Mouse (Mus musculus): Measurements from ENCODE around the gene Csnk1e. TPM values are rescaled to one million over a fixed set of nuclear protein-coding genes. Genes with fewer than 3 reads are reported as not detected.
"Not testable (repeated sequence)": the region's sequence is repeated elsewhere in the genome, so short reads cannot be mapped to it uniquely, and the experiment has no call there.

Gene Csnk1e
- polyA plus RNA-seq, 1 experiment from 2014 or later = 267 TPM

DNA sequence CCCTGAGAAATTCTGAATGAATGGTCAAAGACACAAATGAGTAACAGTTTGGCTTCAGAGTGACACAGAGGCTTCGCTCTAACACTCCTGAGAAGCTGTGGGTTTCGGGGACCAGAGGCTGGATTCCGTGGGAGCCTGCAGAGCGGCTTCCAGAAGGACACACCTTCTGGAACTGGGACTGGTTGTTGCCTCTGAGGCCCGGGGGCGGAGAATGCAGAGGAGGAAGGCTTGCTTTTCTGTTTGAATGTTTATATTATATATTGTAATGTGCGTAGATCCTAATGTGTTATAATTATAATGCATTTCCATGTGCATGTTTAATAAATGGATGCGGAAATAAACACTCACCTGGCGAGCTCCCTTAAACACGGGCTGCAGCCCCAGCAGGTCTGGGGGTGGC, 15.7 kb upstream of the Csnk1e start:
- peak overlapping the region; percentile 36 for H3K4me2 ChIP-seq
- H3K9me3 ChIP-seq = 0 out of 2 replicates have a peak, but pooled peaks cover 2% of the 10 kb centered on the region
- no peaks in the 10 kb centered on the region for H3K36me3 ChIP-seq (replicated peaks)
- H3K27me3 ChIP-seq = peaks cover 8% of the 10 kb centered on the region; the same call in 1 of the 2 replicates
- peaks cover 12% of the 10 kb centered on the region; the same call in 1 of the 2 replicates for H3K4me1 ChIP-seq
- WGBS = 56% methylated on average over 10 of the region's 10 CpGs
- ATAC-seq (ENCODE audit: low FRiP score) = no peak
- H3K4me3 ChIP-seq (replicated peaks) = no peak overlapping the region
- no peak overlapping the region for H3K9ac ChIP-seq
- H3K27ac ChIP-seq = no peak overlapping the region

DNA sequence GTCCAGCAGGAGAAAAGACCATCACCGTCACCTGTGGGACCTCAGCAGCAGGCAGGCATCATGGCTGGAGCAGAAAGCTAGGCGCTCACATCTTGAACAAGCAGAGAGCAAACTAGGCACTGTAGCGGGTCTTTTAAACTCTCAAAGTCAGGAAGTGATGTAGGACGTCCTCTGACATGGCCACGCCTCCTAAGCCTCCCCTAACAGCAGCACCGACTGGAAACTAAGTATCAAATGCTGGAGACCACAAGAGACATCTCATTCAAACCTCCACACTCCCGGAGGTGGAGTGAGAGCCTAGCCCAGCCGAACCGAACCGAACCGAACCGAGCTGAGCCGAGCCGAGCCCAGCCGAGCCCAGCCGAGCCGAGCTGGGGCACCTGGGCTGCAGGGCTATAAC, 15.2 kb upstream of the Csnk1e start:
- Histone ChIP-seq H3K9me3 (0 out of 2 replicates have a peak, but pooled peaks cover 2% of the 10 kb centered on the region), H3K36me3 (replicated peaks) (no peaks in the 10 kb centered on the region), H3K4me1 (peaks cover 12% of the 10 kb centered on the region; the same call in 1 of the 2 replicates), H3K4me3 (replicated peaks) (peak overlapping the region; percentile 20), H3K27me3 (peaks cover 8% of the 10 kb centered on the region; the same call in 1 of the 2 replicates), H3K9ac (no peak overlapping the region), H3K4me2 (peak overlapping the region; percentile 36), H3K27ac (no peak overlapping the region)
- ATAC-seq (ENCODE audit: low FRiP score) = no peak
- WGBS = 30% methylated on average over 17 of the region's 17 CpGs

DNA sequence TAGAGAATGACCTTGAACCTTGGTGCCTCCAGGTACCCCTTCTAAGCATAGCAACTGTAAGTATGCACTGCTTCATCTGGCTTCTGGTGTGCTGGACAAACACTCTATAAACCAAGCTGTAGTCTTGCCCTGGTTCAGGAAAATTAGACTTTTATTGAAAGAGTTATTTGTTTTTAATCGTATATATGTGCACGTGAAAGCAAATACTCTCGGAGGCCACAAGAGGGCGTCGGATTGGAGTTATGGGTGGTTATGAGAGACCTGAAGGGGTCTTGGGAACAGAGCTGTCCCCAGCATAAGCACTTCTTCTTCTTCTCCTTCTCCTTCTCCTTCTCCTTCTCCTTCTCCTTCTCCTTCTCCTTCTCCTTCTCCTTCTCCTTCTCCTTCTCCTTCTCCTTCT, 14.2 kb upstream of the Csnk1e start:
- Histone ChIP-seq H3K27me3 (peaks cover 11% of the 10 kb centered on the region; the same call in 1 of the 2 replicates), H3K4me1 (peaks cover 12% of the 10 kb centered on the region; the same call in 1 of the 2 replicates), H3K36me3 (replicated peaks) (no peaks in the 10 kb centered on the region), H3K9me3 (0 out of 2 replicates have a peak, but pooled peaks cover 2% of the 10 kb centered on the region), H3K27ac (no peak overlapping the region), H3K9ac (no peak overlapping the region), H3K4me2 (no peak overlapping the region), H3K4me3 (replicated peaks) (no peak overlapping the region)
- ATAC-seq (ENCODE audit: low FRiP score) = no peak
- WGBS = 63% methylated on average over 5 of the region's 5 CpGs

GRCm38 (mm10) chr15:79466601-79467286, 11.4 kb upstream of the Csnk1e start:
- H3K9me3 ChIP-seq = no peaks in the 10 kb centered on the region
- H3K9ac ChIP-seq = no peak overlapping the region
- ATAC-seq (ENCODE audit: low FRiP score) = peak; percentile 91
- no peak overlapping the region for H3K27ac ChIP-seq
- no peaks in the 10 kb centered on the region for H3K36me3 ChIP-seq (replicated peaks)
- no peak overlapping the region for H3K4me2 ChIP-seq
- WGBS = 6% methylated on average over 18 of the region's 18 CpGs
- H3K4me3 ChIP-seq (replicated peaks) = no peak overlapping the region
- peaks cover 36% of the 10 kb centered on the region for H3K27me3 ChIP-seq
- H3K4me1 ChIP-seq = peaks cover 12% of the 10 kb centered on the region; the same call in 1 of the 2 replicates

DNA sequence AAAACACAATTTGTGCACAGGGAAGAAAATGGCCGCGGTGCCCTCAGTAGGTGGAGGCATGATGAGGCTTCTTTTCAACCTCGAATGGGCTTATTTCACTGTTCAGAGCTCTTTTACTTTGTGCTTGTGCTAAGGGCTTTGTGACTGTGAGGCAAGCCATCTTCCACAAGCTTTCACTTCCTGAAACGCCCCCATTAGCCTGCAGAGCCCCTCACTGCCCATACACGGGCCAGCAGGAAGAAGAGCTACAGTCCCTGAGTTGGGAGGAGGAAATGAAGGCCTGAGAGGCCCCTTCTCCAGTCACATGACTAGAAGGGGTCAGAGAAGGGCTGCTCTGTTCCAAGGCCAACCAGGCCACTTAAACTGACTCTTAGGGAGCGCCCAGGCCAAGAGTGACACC, 1.2 kb upstream of the Csnk1e start:
- Histone ChIP-seq H3K4me2 (no peak overlapping the region), H3K9me3 (no peaks in the 10 kb centered on the region; the same call in 1 of the 2 replicates), H3K27ac (no peak overlapping the region), H3K4me1 (peaks cover 7% of the 10 kb centered on the region), H3K27me3 (peaks cover 28% of the 10 kb centered on the region), H3K36me3 (replicated peaks) (no peaks in the 10 kb centered on the region), H3K9ac (no peak overlapping the region), H3K4me3 (replicated peaks) (no peak overlapping the region)
- ATAC-seq (ENCODE audit: low FRiP score) = no peak
- 77% methylated on average over 6 of the region's 6 CpGs for WGBS

- H3K27me3 ChIP-seq = peaks cover 24% of the 10 kb centered on the region
- ATAC-seq (ENCODE audit: low FRiP score); H3K4me3 ChIP-seq (replicated peaks); H3K27ac ChIP-seq; H3K9me3 ChIP-seq; H3K36me3 ChIP-seq (replicated peaks); H3K9ac ChIP-seq; H3K4me1 ChIP-seq: not testable (repeated sequence)
- H3K4me2 ChIP-seq = peak overlapping the region; percentile 62; the same call in 1 of the 2 replicates
- 55% methylated on average over 6 of the region's 6 CpGs for WGBS
These were observed 738 bp upstream of the Csnk1e start for GRCm38 (mm10) chr15:79456104-79456503.

GRCm38 (mm10) chr15:79453831-79454230, 1.5 kb downstream of the Csnk1e start:
- H3K36me3 ChIP-seq (replicated peaks) = no peaks in the 10 kb centered on the region
- no peak overlapping the region for H3K9ac ChIP-seq
- H3K9me3 ChIP-seq = peaks cover 3% of the 10 kb centered on the region; the same call in 1 of the 2 replicates
- peaks cover 15% of the 10 kb centered on the region for H3K27me3 ChIP-seq
- no peak overlapping the region for H3K4me3 ChIP-seq (replicated peaks)
- WGBS = 87% methylated on average over 4 of the region's 4 CpGs
- H3K4me2 ChIP-seq = no peak overlapping the region
- no peak overlapping the region for H3K27ac ChIP-seq
- peaks cover 7% of the 10 kb centered on the region for H3K4me1 ChIP-seq
- no peak for ATAC-seq (ENCODE audit: low FRiP score)

DNA sequence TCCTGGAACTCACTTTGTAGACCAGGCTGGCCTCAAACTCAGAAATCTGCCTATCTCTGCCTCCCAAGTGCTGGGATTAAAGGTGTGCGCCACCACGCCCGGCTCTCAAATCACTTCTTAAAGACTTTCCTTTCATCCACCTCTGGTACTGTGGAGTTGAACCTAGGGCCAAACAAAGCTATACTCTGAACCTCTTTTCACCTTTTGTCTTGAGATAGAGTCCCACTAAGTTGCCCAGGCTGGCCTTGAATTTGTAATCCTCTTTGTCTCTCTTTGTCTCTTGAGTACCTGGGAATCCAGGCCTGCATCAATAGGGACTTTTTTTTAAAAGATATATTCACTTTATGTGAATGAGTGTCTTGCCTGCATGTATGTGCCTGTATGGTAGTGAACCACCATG, 7.3 kb downstream of the Csnk1e start:
- no peaks in the 10 kb centered on the region for H3K4me1 ChIP-seq
- H3K9me3 ChIP-seq = peaks cover 3% of the 10 kb centered on the region; the same call in 1 of the 2 replicates
- no peak overlapping the region for H3K27ac ChIP-seq
- no peak for ATAC-seq (ENCODE audit: low FRiP score)
- no peak overlapping the region for H3K4me3 ChIP-seq (replicated peaks)
- H3K4me2 ChIP-seq = no peak overlapping the region
- WGBS = 85% methylated on average over 3 of the region's 3 CpGs
- no peak overlapping the region for H3K9ac ChIP-seq
- H3K36me3 ChIP-seq (replicated peaks) = no peaks in the 10 kb centered on the region
- 0 out of 2 replicates have a peak, but pooled peaks cover 7% of the 10 kb centered on the region for H3K27me3 ChIP-seq

GRCm38 (mm10) chr15:79445786-79446654, 9.3 kb downstream of the Csnk1e start:
- H3K27me3 ChIP-seq = 0 out of 2 replicates have a peak, but pooled peaks cover 7% of the 10 kb centered on the region
- H3K36me3 ChIP-seq (replicated peaks) = no peaks in the 10 kb centered on the region
- H3K4me2 ChIP-seq = no peak overlapping the region
- no peak for ATAC-seq (ENCODE audit: low FRiP score)
- no peaks in the 10 kb centered on the region for H3K9me3 ChIP-seq
- H3K9ac ChIP-seq = no peak overlapping the region
- no peak overlapping the region for H3K4me3 ChIP-seq (replicated peaks)
- 88% methylated on average over 8 of the region's 8 CpGs for WGBS
- H3K4me1 ChIP-seq = peaks cover 9% of the 10 kb centered on the region
- H3K27ac ChIP-seq = no peak overlapping the region

- 66% methylated on average over 7 of the region's 7 CpGs for WGBS
- Histone ChIP-seq H3K27me3 (0 out of 2 replicates have a peak, but pooled peaks cover 7% of the 10 kb centered on the region), H3K4me2 (no peak overlapping the region), H3K36me3 (replicated peaks) (no peaks in the 10 kb centered on the region), H3K27ac (no peak overlapping the region), H3K9ac (no peak overlapping the region), H3K4me3 (replicated peaks) (no peak overlapping the region), H3K4me1 (peaks cover 27% of the 10 kb centered on the region), H3K9me3 (no peaks in the 10 kb centered on the region)
- no peak for ATAC-seq (ENCODE audit: low FRiP score)
These were observed 11.4 kb downstream of the Csnk1e start for GRCm38 (mm10) chr15:79443856-79444410.

GRCm38 (mm10) chr15:79442961-79443518, 12.3 kb downstream of the Csnk1e start:
- Histone ChIP-seq H3K4me1 (peaks cover 36% of the 10 kb centered on the region), H3K4me2 (no peak overlapping the region; the same call in 1 of the 2 replicates), H3K9ac (no peak overlapping the region), H3K9me3 (no peaks in the 10 kb centered on the region), H3K27ac (no peak overlapping the region), H3K27me3 (0 out of 2 replicates have a peak, but pooled peaks cover 7% of the 10 kb centered on the region), H3K4me3 (replicated peaks) (no peak overlapping the region), H3K36me3 (replicated peaks) (peaks cover 8% of the 10 kb centered on the region)
- 78% methylated on average over 9 of the region's 9 CpGs for WGBS
- no peak for ATAC-seq (ENCODE audit: low FRiP score)

DNA sequence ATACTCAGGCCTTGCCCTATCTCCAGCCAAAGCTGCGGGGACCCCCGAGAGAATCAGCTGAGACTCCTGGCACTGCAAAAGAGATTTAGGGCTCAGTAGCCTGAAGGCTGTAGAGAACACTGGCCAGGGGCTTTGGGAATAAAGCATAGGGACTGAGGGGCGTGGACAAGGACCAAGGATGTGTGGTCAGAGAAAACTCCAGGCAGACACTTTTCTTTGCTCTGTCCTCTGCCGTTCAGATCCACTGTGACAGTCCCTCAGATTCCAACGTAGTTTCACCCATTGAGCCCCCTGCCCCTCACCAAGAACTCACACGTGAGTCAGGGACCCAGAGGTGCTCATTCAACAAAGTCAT, 13.1 kb downstream of the Csnk1e start:
- Histone ChIP-seq H3K4me2 (peak overlapping the region; percentile 80), H3K9me3 (no peaks in the 10 kb centered on the region), H3K4me1 (peaks cover 44% of the 10 kb centered on the region), H3K4me3 (replicated peaks) (peak overlapping the region; percentile 80), H3K27ac (peak overlapping the region; percentile 98), H3K9ac (peak overlapping the region; percentile 94), H3K27me3 (0 out of 2 replicates have a peak, but pooled peaks cover 7% of the 10 kb centered on the region), H3K36me3 (replicated peaks) (peaks cover 16% of the 10 kb centered on the region)
- WGBS = 4% methylated on average over 6 of the region's 6 CpGs
- peak; percentile 64 for ATAC-seq (ENCODE audit: low FRiP score)

Measured in forebrain, embryonic 12.5 days (tissue).